Mouse (Mus musculus) bone marrow, adult 2 months (tissue): ENCODE results near the gene Tedc2. TPM values are rescaled to one million over a fixed set of nuclear protein-coding genes. Genes with fewer than 3 reads are reported as not detected.
A peak's percentile ranks its signal among the peaks of the same experiment; 100 is the strongest.

Source experiments
- H3K27ac ChIP-seq: fragments of 200-500 bp; 2 replicates; pipeline ENCODE4 v1.5.1; 2012; ENCODE audit warnings: low read depth, mild to moderate bottlenecking, control low read depth, inconsistent platforms, low read length; ENCODE audit not compliant: control insufficient read depth, poor library complexity, insufficient read depth
- H3K4me1 ChIP-seq: fragments of 200-500 bp; 2 replicates; pipeline ENCODE4 v1.6.1; 2011; ENCODE audit warnings: low read length; ENCODE audit not compliant: control insufficient read depth, insufficient read depth
- H3K4me3 ChIP-seq: fragments of 200-500 bp; replicated peaks from 2 replicates; pipeline ENCODE3; 2011; ENCODE audit warnings: mild to moderate bottlenecking, low read depth, low read length, control low read depth; ENCODE audit not compliant: control insufficient read depth
- CTCF ChIP-seq: fragments of 200-500 bp; IDR thresholded peaks from 2 replicates; pipeline ENCODE4 v1.5.1; 2011; ENCODE audit warnings: low read length, control low read depth; ENCODE audit not compliant: control insufficient read depth, insufficient read depth
- POLR2A ChIP-seq: fragments of 200-500 bp; IDR thresholded peaks from 2 replicates; pipeline ENCODE4 v1.6.1; 2011; ENCODE audit warnings: low read depth, mild to moderate bottlenecking, control low read depth, low read length, borderline replicate concordance; ENCODE audit not compliant: control insufficient read depth
- WGBS: fragments of 180-500 bp; shearing (Covaris S2); methylation state at CpG from one replicate; pipeline ENCODE4 v1.1.7; 2018; 5-methylcytosine and 5-hydroxymethylcytosine counted together
- polyA plus RNA-seq: library from polyadenylated mRNA; stranded (reverse); fragments of >200 nt; gene quantifications from 2 replicates; pipeline ENCODE4 v1.2.4, GENCODE M21; 2011; ENCODE audit warnings: low replicate concordance; ENCODE audit not compliant: missing spikeins, insufficient read depth, insufficient read length

Tedc2 gene
- polyA plus RNA-seq, 1 experiment, result 15.1 TPM

GRCm38 (mm10) chr17:24170125-24170524 lies 50.5 kb downstream of the Tedc2 start:
- Histone ChIP-seq H3K27ac (peak overlapping the region; percentile 70), H3K4me3 (peak overlapping the region; percentile 89), H3K4me1 (peaks cover 8% of the 10 kb centered on the region; the same call in 1 of the 2 replicates)
- WGBS, result 43% methylated on average over 3 of the region's 3 CpGs
- TF ChIP-seq POLR2A, result no peak
- no peak for TF ChIP-seq CTCF

- Histone ChIP-seq H3K27ac (peak within 1 kb of the TSS; percentile 98), H3K4me3 (peak within 1 kb of the TSS; percentile 89), H3K4me1 (peaks cover 10% of the 10 kb centered on the region; the same call in 1 of the 2 replicates)
- TF ChIP-seq POLR2A (peak; percentile 95), CTCF (no peak)
- under 1% methylated on average over 58 of the region's 58 CpGs for WGBS
Measured at GRCm38 (mm10) chr17:24169317-24170065, 51.2 kb downstream of the Tedc2 start, which contains the start of gene Atp6v0c. Gene Atp6v0c (minus strand): TSS chr17:24169702.

- WGBS, result 1% methylated on average over 41 of the region's 41 CpGs
- peaks cover 11% of the 10 kb centered on the region; the same call in 1 of the 2 replicates for H3K4me1 ChIP-seq
- no peak for TF ChIP-seq CTCF
- TF ChIP-seq POLR2A, result peak; percentile 35; the same call in 1 of the 2 replicates
- peak overlapping the region; percentile 98 for H3K27ac ChIP-seq
- peak overlapping the region; percentile 89 for H3K4me3 ChIP-seq
Measured at GRCm38 (mm10) chr17:24168590-24169277, 51.9 kb downstream of the Tedc2 start.

GRCm38 (mm10) chr17:24167891-24168505 lies 52.7 kb downstream of the Tedc2 start:
- 30% methylated on average over 7 of the region's 7 CpGs for WGBS
- H3K27ac ChIP-seq, result peak overlapping the region; percentile 98
- H3K4me3 ChIP-seq, result peak overlapping the region; percentile 89
- peaks cover 11% of the 10 kb centered on the region; the same call in 1 of the 2 replicates for H3K4me1 ChIP-seq
- no peak for TF ChIP-seq CTCF
- no peak for TF ChIP-seq POLR2A

DNA sequence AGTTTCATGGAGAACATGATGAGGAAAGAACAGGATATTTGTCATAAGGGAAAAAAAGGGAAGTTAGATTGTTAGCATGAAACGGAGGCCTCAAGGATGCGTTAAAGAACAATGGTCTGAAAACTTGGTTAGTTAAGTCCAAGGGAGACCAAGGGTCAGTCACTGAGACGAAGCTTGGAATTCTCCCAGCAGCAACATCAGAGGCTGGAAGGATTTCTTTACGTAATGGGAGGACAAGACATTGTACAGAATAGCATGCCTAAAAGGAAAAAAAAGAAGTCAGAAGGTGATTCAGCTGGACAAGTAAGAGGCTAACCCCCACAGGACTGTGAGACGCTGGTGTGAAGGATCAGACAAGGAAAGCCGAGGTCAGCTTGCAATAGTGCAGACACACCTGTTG lies 53.5 kb downstream of the Tedc2 start:
- WGBS, result 29% methylated on average over 6 of the region's 6 CpGs
- H3K4me1 ChIP-seq, result peaks cover 11% of the 10 kb centered on the region; the same call in 1 of the 2 replicates
- TF ChIP-seq CTCF (no peak), POLR2A (no peak)
- H3K27ac ChIP-seq, result peak overlapping the region; percentile 49
- H3K4me3 ChIP-seq, result peak overlapping the region; percentile 21

Other genes starting within 250 kb of the Tedc2 start
- 6.8 TPM in 1 of 2 replicates, not detected in the other for gene Prss30, start 240.3 kb downstream of the Tedc2 start, polyA plus RNA-seq
- not detected in 2 replicates for gene Prss22, start 222.8 kb downstream of the Tedc2 start, polyA plus RNA-seq
- gene Prss27, start 182.7 kb downstream of the Tedc2 start, polyA plus RNA-seq, result not detected in 2 replicates
- gene Kctd5, start 147.4 kb downstream of the Tedc2 start, polyA plus RNA-seq, result 11.4 and 13.6 TPM in 2 replicates
- gene Pdpk1, start 69.9 kb downstream of the Tedc2 start, polyA plus RNA-seq, result 15.7 and 18.7 TPM in 2 replicates
- 24.9 and 57.8 TPM in 2 replicates for gene Amdhd2, start 57.1 kb downstream of the Tedc2 start, polyA plus RNA-seq
- gene Atp6v0c, start 51.1 kb downstream of the Tedc2 start, polyA plus RNA-seq, result 159 and 256 TPM in 2 replicates
- 4.2 and 10.6 TPM in 2 replicates for gene Tbc1d24, start 15.3 kb downstream of the Tedc2 start, polyA plus RNA-seq
- gene Ntn3, start 11.3 kb downstream of the Tedc2 start, polyA plus RNA-seq, result 0.27 and 0.37 TPM in 2 replicates
- 58.4 and 73.9 TPM in 2 replicates for gene Ccnf, start 30.6 kb upstream of the Tedc2 start, polyA plus RNA-seq
- gene Abca17, start 130.2 kb upstream of the Tedc2 start, polyA plus RNA-seq, result not detected in 2 replicates
- gene Abca3, start 131.1 kb upstream of the Tedc2 start, polyA plus RNA-seq, result 18.6 and 36.5 TPM in 2 replicates
- gene Rnps1, start 193.7 kb upstream of the Tedc2 start, polyA plus RNA-seq, result 53.5 and 73.6 TPM in 2 replicates
- gene Eci1, start 205.8 kb upstream of the Tedc2 start, polyA plus RNA-seq, result 10.7 and 11.8 TPM in 2 replicates
- 5.0 and 21.3 TPM in 2 replicates for gene Dnase1l2, start 222.3 kb upstream of the Tedc2 start, polyA plus RNA-seq
- 34.5 and 70.1 TPM in 2 replicates for gene E4f1, start 249.5 kb upstream of the Tedc2 start, polyA plus RNA-seq
- 33.0 and 34.7 TPM in 2 replicates for gene Pgp, start 249.5 kb upstream of the Tedc2 start, polyA plus RNA-seq